Mouse (Mus musculus) heart, embryonic 12.5 days (tissue): Measurements from ENCODE around the gene Scn3b. TPM values are rescaled to one million over a fixed set of nuclear protein-coding genes. Genes with fewer than 3 reads are reported as not detected.

ENCODE experiments used
- polyA plus RNA-seq: library from polyadenylated mRNA; unstranded; fragments of >200 nt; fragmentation: Nextera tagmentation; extraction: Ambion mirVana; gene quantifications from 2 replicates; pipeline ENCODE4 v1.2.1, GENCODE M21; 2016

The Scn3b gene
- polyA plus RNA-seq, 1 experiment from 2014 or later, result 0.61 TPM

Other genes with a start within 250 kb of the Scn3b start
- gene Olfr981, start 247.8 kb upstream of the Scn3b start, polyA plus RNA-seq, result not detected in 2 replicates
- gene Olfr982, start 195.4 kb upstream of the Scn3b start, polyA plus RNA-seq, result not detected in 2 replicates
- not detected in 2 replicates for gene Olfr983, start 175.6 kb upstream of the Scn3b start, polyA plus RNA-seq
- not detected in 2 replicates for gene Olfr984, start 155.0 kb upstream of the Scn3b start, polyA plus RNA-seq
- gene Olfr985, start 139.0 kb upstream of the Scn3b start, polyA plus RNA-seq, result not detected in 2 replicates
- gene Tmem225, start 121.1 kb upstream of the Scn3b start, polyA plus RNA-seq, result not detected in 2 replicates
- not detected in 2 replicates for gene Olfr986, start 88.3 kb upstream of the Scn3b start, polyA plus RNA-seq
- 4.2 and 4.8 TPM in 2 replicates for gene Zfp202, start 76.9 kb upstream of the Scn3b start, polyA plus RNA-seq